ENCODE assay signal across 14 mouse cellular contexts in the genomic region with DNA sequence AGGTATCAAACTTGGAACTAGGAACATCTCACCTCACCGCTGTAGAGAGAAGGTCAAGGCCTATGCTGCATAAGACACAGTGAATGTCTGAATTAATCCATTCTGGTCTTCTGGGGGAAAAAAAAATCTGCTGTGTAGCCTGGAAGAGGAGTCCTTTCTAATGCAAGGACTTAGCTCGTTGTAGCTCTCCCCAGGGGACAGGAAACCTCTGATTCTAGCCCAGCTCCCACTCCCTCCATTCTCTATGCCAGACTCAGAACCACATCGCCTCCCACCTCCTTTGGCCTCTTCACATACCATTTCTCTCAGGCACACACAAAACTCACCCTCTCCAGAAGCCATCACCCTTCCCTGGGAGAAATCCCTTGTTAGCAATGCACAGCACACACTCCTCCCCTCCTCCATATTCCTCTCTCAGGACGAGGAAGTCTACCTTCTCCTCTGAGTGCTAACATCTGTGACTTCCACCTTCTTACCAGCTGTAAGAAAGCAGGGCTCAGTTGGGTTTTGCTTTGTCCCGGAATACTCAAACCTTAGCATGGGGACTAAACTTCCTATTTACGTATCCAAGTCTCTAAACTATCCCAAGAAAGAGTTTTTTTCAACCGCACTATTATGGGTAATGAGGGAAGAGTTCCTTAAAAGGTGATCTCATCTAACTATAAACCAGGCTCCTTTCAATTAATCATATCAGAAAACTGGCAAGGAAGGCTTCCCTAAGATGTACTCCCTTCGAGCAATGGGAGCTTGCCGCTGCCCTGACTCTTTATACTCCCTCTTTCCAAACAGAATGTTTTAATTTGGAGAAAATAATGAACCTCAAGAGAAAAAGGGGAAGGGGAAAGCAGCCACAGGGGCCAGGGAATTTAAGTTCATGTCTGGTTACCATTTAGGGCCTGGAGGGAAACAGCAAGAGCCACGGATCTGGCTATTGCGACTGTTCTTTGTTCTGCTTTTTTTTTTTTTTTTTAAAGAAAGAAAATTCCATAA.
A peak's percentile ranks its signal among the peaks of the same experiment; 100 is the strongest.
DNase-seq lines count a peak whose midpoint lies in the region; ATAC-seq and TF ChIP-seq lines count a peak whose summit lies in the region.
"Had no signal": no experiment of that assay in that cellular context is flagged by ENCODE, and none has a peak within 500 bp of the region (broad histone marks: within the 10 kb centered on the region; RNA-seq: fewer than 3 reads in every experiment).

No protein-coding gene starts in this region.

- 0 out of 2 replicates have a peak overlapping the region, but pooled peaks have one; percentile 22 for H3K27ac ChIP-seq in heart, embryonic 11.5 days (ENCODE audit: low read depth, low read length)
- H3K27ac ChIP-seq in lung, embryonic 14.5 days (ENCODE audit: low read depth): peak overlapping the region; percentile 67; the same call in 1 of the 2 replicates
- H3K27ac ChIP-seq in intestine, embryonic 16.5 days (ENCODE audit: low read length): peak overlapping the region; percentile 77
- peak overlapping the region; percentile 79 for H3K27ac ChIP-seq in stomach, postnatal 0 days (replicated peaks)
- H3K27ac ChIP-seq in kidney, adult 2 months (ENCODE audit: insufficient read depth, low read depth, low read length): no peak overlapping the region

- H3K4me3 ChIP-seq in heart, embryonic 11.5 days (ENCODE audit: low read depth, low read length): no peak overlapping the region
- no peak overlapping the region for H3K4me3 ChIP-seq in lung, embryonic 14.5 days (ENCODE audit: low read depth, low read length)
- H3K4me3 ChIP-seq in lung, adult 2 months (replicated peaks; ENCODE audit: extremely low read depth, low read depth, low read length): no peak overlapping the region
- H3K4me3 ChIP-seq in intestine, embryonic 16.5 days (ENCODE audit: low read length): no peak overlapping the region
- no peak overlapping the region for H3K4me3 ChIP-seq in stomach, postnatal 0 days (ENCODE audit: low read depth, low read length)
- H3K4me3 ChIP-seq in kidney, adult 2 months (ENCODE audit: insufficient read depth, low read depth, low read length): no peak overlapping the region

- no peak for TF ChIP-seq EP300 in stomach, postnatal 0 days (optimal IDR thresholded peaks at IDR 0.05)

- no peaks in the 10 kb centered on the region for H3K4me1 ChIP-seq in heart, embryonic 11.5 days (ENCODE audit: control insufficient read depth, insufficient read depth, low read length)
- H3K4me1 ChIP-seq in lung, embryonic 14.5 days (ENCODE audit: insufficient read depth): peaks cover 3% of the 10 kb centered on the region; the same call in 1 of the 2 replicates
- H3K4me1 ChIP-seq in lung, adult 2 months (ENCODE audit: control insufficient read depth, insufficient read depth, low read length): no peaks in the 10 kb centered on the region
- H3K4me1 ChIP-seq in intestine, embryonic 16.5 days (ENCODE audit: control insufficient read depth, insufficient read depth, low read length): no peaks in the 10 kb centered on the region
- no peaks in the 10 kb centered on the region for H3K4me1 ChIP-seq in stomach, postnatal 0 days (replicated peaks; ENCODE audit: control insufficient read depth, insufficient read depth)
- no peaks in the 10 kb centered on the region for H3K4me1 ChIP-seq in kidney, adult 2 months (ENCODE audit: control insufficient read depth, insufficient read depth, low read length)

- DNase-seq in heart, adult 9 months (ENCODE audit: low spot score in 2 of 2): no peak
- DNase-seq in lung, embryonic 14.5 days: no peak
- no peak for DNase-seq in lung, adult 2 months
- DNase-seq in stomach, postnatal 0 days (ENCODE audit: low spot score): no peak
- DNase-seq in adrenal gland, postnatal 4 days (ENCODE audit: low spot score in 2 of 2): no peak
- no peak for DNase-seq in kidney, adult 2 months
- DNase-seq: adrenal gland, postnatal 14 days; cerebellum, adult 11 months; layer of hippocampus, adult 9-11 months; right cerebral cortex, adult 18-20 months; thymus, postnatal 36 days had no signal

- no peak overlapping the region for H3K9ac ChIP-seq in heart, embryonic 11.5 days (ENCODE audit: low read depth, low read length)
- no peak overlapping the region for H3K9ac ChIP-seq in lung, embryonic 14.5 days
- H3K9ac ChIP-seq in intestine, embryonic 16.5 days (ENCODE audit: low read depth, low read length): no peak overlapping the region
- H3K9ac ChIP-seq in stomach, postnatal 0 days (ENCODE audit: low read length): no peak overlapping the region

- WGBS in heart, embryonic 11.5 days (ENCODE audit: insufficient replicate concordance): 64% methylated on average over 11 of the region's 11 CpGs
- WGBS in lung, embryonic 14.5 days: 63% methylated on average over 11 of the region's 11 CpGs
- 67% methylated on average over 11 of the region's 11 CpGs for WGBS in lung, adult 2 months
- WGBS in intestine, embryonic 16.5 days: 66% methylated on average over 11 of the region's 11 CpGs
- WGBS in stomach, postnatal 0 days: 56% methylated on average over 11 of the region's 11 CpGs
- 75% methylated on average over 11 of the region's 11 CpGs for WGBS in kidney, adult 2 months

- no peaks in the 10 kb centered on the region for H3K27me3 ChIP-seq in heart, embryonic 11.5 days (ENCODE audit: control insufficient read depth, insufficient read depth, low read length)
- H3K27me3 ChIP-seq in lung, embryonic 14.5 days (ENCODE audit: insufficient read depth, low read length): no peaks in the 10 kb centered on the region
- H3K27me3 ChIP-seq in intestine, embryonic 16.5 days (replicated peaks; ENCODE audit: control insufficient read depth, insufficient read depth, low read length): no peaks in the 10 kb centered on the region
- H3K27me3 ChIP-seq in stomach, postnatal 0 days (ENCODE audit: control insufficient read depth, insufficient read depth, low read length): no peaks in the 10 kb centered on the region
- no peaks in the 10 kb centered on the region for H3K27me3 ChIP-seq in kidney, adult 2 months (replicated peaks; ENCODE audit: control insufficient read depth, insufficient read depth, low read length)

- no peak for ATAC-seq in heart, embryonic 11.5 days (replicated peaks; ENCODE audit: insufficient number of reproducible peaks, low FRiP score, low TSS enrichment)
- no peak for ATAC-seq in lung, embryonic 14.5 days (ENCODE audit: insufficient read depth)
- 0 out of 2 replicates have a peak, but pooled peaks have one; percentile 16 for ATAC-seq in intestine, embryonic 16.5 days
- peak; percentile 54; the same call in 1 of the 2 replicates for ATAC-seq in stomach, postnatal 0 days (ENCODE audit: low FRiP score, low TSS enrichment)
- ATAC-seq: inflammation-experienced regulatory T-cells, adult 6 months had no signal

- no peak for TF ChIP-seq CTCF in lung, embryonic 14.5 days (IDR thresholded peaks at IDR 0.05; ENCODE audit: low read depth)
- no peak for TF ChIP-seq CTCF in lung, adult 2 months (IDR thresholded peaks at IDR 0.05; ENCODE audit: insufficient read depth, low read length)
- no peak for TF ChIP-seq CTCF in stomach, postnatal 0 days (IDR thresholded peaks at IDR 0.05; ENCODE audit: low read depth)
- TF ChIP-seq CTCF in kidney, adult 2 months (conservative IDR thresholded peaks at IDR 0.05; ENCODE audit: insufficient read depth, insufficient read length, low read depth, low read length): no peak

- no peak overlapping the region for H3K4me2 ChIP-seq in heart, embryonic 11.5 days
- no peak overlapping the region for H3K4me2 ChIP-seq in lung, embryonic 14.5 days
- H3K4me2 ChIP-seq in intestine, embryonic 16.5 days (ENCODE audit: low read depth, low read length): no peak overlapping the region
- H3K4me2 ChIP-seq in stomach, postnatal 0 days (replicated peaks; ENCODE audit: low read depth): no peak overlapping the region

- H3K36me3 ChIP-seq in heart, embryonic 11.5 days (ENCODE audit: control insufficient read depth, insufficient read depth, low read length): no peaks in the 10 kb centered on the region
- H3K36me3 ChIP-seq in lung, embryonic 14.5 days (ENCODE audit: insufficient read depth): no peaks in the 10 kb centered on the region
- no peaks in the 10 kb centered on the region for H3K36me3 ChIP-seq in intestine, embryonic 16.5 days (ENCODE audit: control insufficient read depth, insufficient read depth, low read length)
- H3K36me3 ChIP-seq in stomach, postnatal 0 days (ENCODE audit: control insufficient read depth, insufficient read depth, low read length): no peaks in the 10 kb centered on the region
- H3K36me3 ChIP-seq in kidney, adult 2 months (ENCODE audit: control insufficient read depth, insufficient read depth, low read length): no peaks in the 10 kb centered on the region

- no peaks in the 10 kb centered on the region for H3K9me3 ChIP-seq in heart, embryonic 11.5 days (replicated peaks; ENCODE audit: control insufficient read depth, low read length)
- H3K9me3 ChIP-seq in lung, embryonic 14.5 days (ENCODE audit: low read depth, low read length): no peaks in the 10 kb centered on the region
- peaks cover 2% of the 10 kb centered on the region; the same call in 1 of the 2 replicates for H3K9me3 ChIP-seq in intestine, embryonic 16.5 days (ENCODE audit: control insufficient read depth, low read length)
- H3K9me3 ChIP-seq in stomach, postnatal 0 days (ENCODE audit: control insufficient read depth, low read length): no peaks in the 10 kb centered on the region

- no peak for TF ChIP-seq POLR2A in lung, adult 2 months (IDR thresholded peaks at IDR 0.05; ENCODE audit: borderline replicate concordance, extremely low read depth, low read depth, low read length)
- TF ChIP-seq POLR2A in kidney, adult 2 months (IDR thresholded peaks at IDR 0.05; ENCODE audit: low read depth, low read length): no peak

Comparison
In these comparisons a context has a peak if more than half of its experiments do, and no peak if none do; other contexts are left out.
1. ATAC-seq: peak in intestine, embryonic 16.5 days (single experiment) and stomach, postnatal 0 days (single experiment); none in heart, embryonic 11.5 days (single experiment) and lung, embryonic 14.5 days (single experiment).